Mouse (Mus musculus): ENCODE measurements at regions not wholly inside any gene's neighbourhood (a gene's known extent, or its start where the extent isn't known, plus 50 kb on each side); places are given as distances from the start of the nearest gene placed in this dataset.

DNA sequence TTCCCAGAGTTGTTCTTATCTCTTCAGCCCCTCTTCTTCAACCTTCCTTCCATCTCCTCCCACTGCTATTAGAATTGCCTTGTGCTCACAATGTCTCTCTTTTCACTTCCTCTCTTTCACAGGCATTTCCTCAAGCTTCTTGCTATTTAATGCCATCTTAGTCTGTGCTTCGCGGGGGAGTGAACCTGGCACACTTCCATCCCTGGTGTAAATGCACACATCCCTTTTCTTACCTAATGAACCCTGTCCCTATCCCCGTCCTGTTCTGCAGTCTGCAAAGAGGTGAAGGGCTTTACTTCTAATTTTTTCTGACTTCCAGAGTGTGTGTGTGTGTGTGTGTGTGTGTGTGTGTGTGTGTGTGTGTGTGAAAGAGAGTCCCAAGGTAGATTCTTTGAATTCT, 62.6 kb downstream of the Adra2a start (continued):
- no peak for TF ChIP-seq ELF1 (IDR thresholded peaks at IDR 0.05; ENCODE audit: low read depth, low read length)
- TF ChIP-seq MAFK (IDR thresholded peaks at IDR 0.05; ENCODE audit: borderline replicate concordance, low read depth, low read length), result no peak
- TF ChIP-seq GATA1 (IDR thresholded peaks at IDR 0.05; ENCODE audit: low read depth, low read length), result peak; percentile 26; the same call in 1 of the 2 replicates
- TF ChIP-seq USF1 (IDR thresholded peaks at IDR 0.05; ENCODE audit: low read depth, low read length), result no peak
- 0 out of 2 replicates have a peak, but pooled peaks have one; percentile 31 for TF ChIP-seq RCOR1 (IDR thresholded peaks at IDR 0.05; ENCODE audit: low read depth, low read length)
- no peak for TF ChIP-seq NRF1 (IDR thresholded peaks at IDR 0.05; ENCODE audit: insufficient read depth, low read depth, low read length, poor library complexity, severe bottlenecking)
- TF ChIP-seq ZNF384 (IDR thresholded peaks at IDR 0.05; ENCODE audit: low read depth, low read length), result no peak

DNA sequence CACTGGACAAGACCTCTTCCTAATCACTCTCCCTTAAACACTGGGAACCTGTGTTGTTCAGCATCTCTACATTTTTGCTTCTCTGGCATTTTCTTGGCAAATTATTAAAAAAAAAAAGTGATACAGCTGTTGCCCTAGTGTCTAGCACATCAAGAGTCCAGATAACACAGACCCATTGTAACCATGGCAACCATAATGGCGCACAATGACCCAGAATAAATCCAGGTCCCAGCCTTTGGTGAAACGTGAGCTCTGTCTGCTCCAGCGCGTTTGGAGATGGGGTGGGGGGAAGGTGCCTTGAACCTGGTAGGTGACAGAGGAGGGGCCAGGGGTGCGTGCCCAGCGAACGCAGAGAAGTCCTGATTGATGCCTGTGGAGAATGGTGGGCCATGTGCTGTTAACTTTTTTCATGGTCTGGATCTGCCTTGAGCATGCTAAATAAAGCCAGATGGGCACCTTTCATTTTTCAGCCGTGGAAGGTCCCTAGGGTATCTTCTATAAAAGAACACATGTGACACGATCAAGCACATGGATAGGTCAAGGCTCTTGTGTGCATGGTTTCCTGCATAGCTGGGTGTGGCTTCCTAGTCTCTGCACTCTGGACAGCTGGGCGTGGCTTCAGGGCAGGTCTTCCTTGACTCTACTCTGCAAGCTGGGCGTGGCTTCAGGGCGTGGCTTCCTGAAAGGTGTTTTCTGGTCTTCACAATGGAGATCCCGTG, 63.3 kb downstream of the Adra2a start:
- H3K9ac ChIP-seq (ENCODE audit: control insufficient read depth, low read depth, low read length, poor library complexity, severe bottlenecking), result no peak overlapping the region
- no peaks in the 10 kb centered on the region for H3K9me3 ChIP-seq (replicated peaks; ENCODE audit: insufficient read depth, low read length)
- no peak overlapping the region for H3K27ac ChIP-seq (ENCODE audit: control insufficient read depth, low read depth, low read length)
- DNase-seq (ENCODE audit: low read depth, low spot score), result peak; percentile 79
- H3K4me3 ChIP-seq (ENCODE audit: control insufficient read depth in 1 of 2, insufficient read depth in 1 of 2, low read depth in 2 of 2, low read length in 2 of 2), result 0 out of 4 replicates have a peak overlapping the region, but pooled peaks of 1 of the 2 experiments have one; percentile 11
- H3K4me1 ChIP-seq (ENCODE audit: control insufficient read depth in 1 of 2, insufficient read depth in 2 of 2, low read length in 2 of 2), result peaks cover 0 to 21% of the 10 kb centered on the region in 2 experiments; a peak in 3 of 4 replicates
- no peaks in the 10 kb centered on the region for H3K79me2 ChIP-seq (ENCODE audit: control insufficient read depth, insufficient read depth, low read length, poor library complexity)
- H3K36me3 ChIP-seq (ENCODE audit: control insufficient read depth in 1 of 2, insufficient read depth in 2 of 2, low read length in 2 of 2), result peaks cover 0 to 13% of the 10 kb centered on the region in 2 experiments; a peak in 2 of 4 replicates
- H3K27me3 ChIP-seq (ENCODE audit: control insufficient read depth in 1 of 2, insufficient read depth in 2 of 2, low read length in 2 of 2), result no peaks in the 10 kb centered on the region
- TF ChIP-seq NELFE (IDR thresholded peaks at IDR 0.05; ENCODE audit: low read depth, low read length) (no peak), ELF1 (IDR thresholded peaks at IDR 0.05; ENCODE audit: low read depth, low read length) (no peak), MAX (IDR thresholded peaks at IDR 0.05; ENCODE audit: low read length) (peak; percentile 82), MXI1 (IDR thresholded peaks at IDR 0.05; ENCODE audit: low read depth, low read length) (peak; percentile 65), HCFC1 (IDR thresholded peaks at IDR 0.05; ENCODE audit: low read depth, low read length) (no peak), ZNF384 (IDR thresholded peaks at IDR 0.05; ENCODE audit: low read depth, low read length) (peak; percentile 30; the same call in 1 of the 2 replicates), MYC (IDR thresholded peaks at IDR 0.05; ENCODE audit: low read depth, low read length) (peak; percentile 72; the same call in 1 of the 2 replicates), POLR2A (IDR thresholded peaks at IDR 0.05; ENCODE audit: control insufficient read depth in 1 of 2, insufficient read depth in 1 of 2, low read depth in 1 of 2, low read length in 2 of 2, poor library complexity in 1 of 2) (no peak), ETS1 (IDR thresholded peaks at IDR 0.05; ENCODE audit: low read depth, low read length) (no peak), RAD21 (IDR thresholded peaks at IDR 0.05; ENCODE audit: low read depth, low read length) (no peak), CHD2 (IDR thresholded peaks at IDR 0.05; ENCODE audit: low read length) (no peak), GATA1 (IDR thresholded peaks at IDR 0.05; ENCODE audit: low read depth, low read length) (no peak), TCF12 (IDR thresholded peaks at IDR 0.05; ENCODE audit: low read depth, low read length) (no peak), POLR2AphosphoS2 (IDR thresholded peaks at IDR 0.05; ENCODE audit: low read length) (no peak), UBTF (IDR thresholded peaks at IDR 0.05; ENCODE audit: borderline replicate concordance, insufficient read depth, low read depth, low read length) (no peak), JUND (IDR thresholded peaks at IDR 0.05; ENCODE audit: low read depth, low read length) (no peak), CHD1 (IDR thresholded peaks at IDR 0.05; ENCODE audit: low read depth, low read length) (no peak), TAL1 (IDR thresholded peaks at IDR 0.05; ENCODE audit: low read length) (no peak), CTCF (IDR thresholded peaks at IDR 0.05 in 2 of 3, conservative IDR thresholded peaks at IDR 0.05 in 1 of 3; ENCODE audit: control insufficient read depth in 1 of 3, insufficient read depth in 1 of 3, low read depth in 2 of 3, low read length in 3 of 3, poor library complexity in 1 of 3, severe bottlenecking in 1 of 3) (no peak), ZC3H11A (IDR thresholded peaks at IDR 0.05; ENCODE audit: low read depth, low read length) (no peak), GABPA (IDR thresholded peaks at IDR 0.05; ENCODE audit: low read depth, low read length) (no peak), USF1 (IDR thresholded peaks at IDR 0.05; ENCODE audit: low read depth, low read length) (peak; percentile 58; the same call in 1 of the 2 replicates), KAT2A (conservative IDR thresholded peaks at IDR 0.05; ENCODE audit: low read depth, low read length) (no peak), SIN3A (IDR thresholded peaks at IDR 0.05; ENCODE audit: low read length) (no peak; the same call in 1 of the 2 replicates), MAZ (IDR thresholded peaks at IDR 0.05; ENCODE audit: low read depth, low read length) (no peak), NRF1 (IDR thresholded peaks at IDR 0.05; ENCODE audit: insufficient read depth, low read depth, low read length, poor library complexity, severe bottlenecking) (no peak), EP300 (IDR thresholded peaks at IDR 0.05; ENCODE audit: low read depth in 1 of 2, low read length in 2 of 2) (no peak), SMC3 (IDR thresholded peaks at IDR 0.05; ENCODE audit: low read depth, low read length) (no peak), POLR2AphosphoS5 (IDR thresholded peaks at IDR 0.05; ENCODE audit: borderline replicate concordance, low read depth, low read length) (no peak), USF2 (IDR thresholded peaks at IDR 0.05; ENCODE audit: borderline replicate concordance in 1 of 2, insufficient read depth in 1 of 2, low read depth in 1 of 2, low read length in 2 of 2) (no peak), MEF2A (IDR thresholded peaks at IDR 0.05; ENCODE audit: extremely low read depth, insufficient replicate concordance, low read depth, low read length, poor library complexity, severe bottlenecking) (no peak)

All from MEL (cell line).